Mouse (Mus musculus) urinary bladder, postnatal 25 days (tissue): ENCODE data around the gene Osbpl8.

ENCODE experiments used
- DNase-seq: peaks from one replicate; pipeline ENCODE4 v3.0.0; 2022; ENCODE audit warnings: low spot score

Gene Osbpl8

GRCm38 (mm10) chr10:111314636-111315395, 150.3 kb downstream of the Osbpl8 start:
- DNase-seq = no peak

- DNase-seq = no peak
Measured at GRCm38 (mm10) chr10:111315940-111316339, 151.4 kb downstream of the Osbpl8 start.

- DNase-seq = no peak
Measured at GRCm38 (mm10) chr10:111318021-111318420, 153.5 kb downstream of the Osbpl8 start.

- no peak for DNase-seq
Measured at GRCm38 (mm10) chr10:111318805-111319500, 154.4 kb downstream of the Osbpl8 start.

- no peak for DNase-seq
Measured at GRCm38 (mm10) chr10:111320579-111320978, 156.0 kb downstream of the Osbpl8 start.

- no peak for DNase-seq
Measured at GRCm38 (mm10) chr10:111327957-111328356, 163.4 kb downstream of the Osbpl8 start.

GRCm38 (mm10) chr10:111329326-111329725, 164.8 kb downstream of the Osbpl8 start:
- no peak for DNase-seq

- no peak for DNase-seq
Measured at GRCm38 (mm10) chr10:111334902-111335301, 170.3 kb downstream of the Osbpl8 start.

- DNase-seq = no peak
Measured at GRCm38 (mm10) chr10:111335517-111336352, 171.2 kb downstream of the Osbpl8 start.

- no peak for DNase-seq
Measured at GRCm38 (mm10) chr10:111336353-111336713, 171.8 kb downstream of the Osbpl8 start.

GRCm38 (mm10) chr10:111339296-111339695, 174.7 kb downstream of the Osbpl8 start:
- DNase-seq = no peak

- DNase-seq = no peak
Measured at GRCm38 (mm10) chr10:111341761-111342160, 177.2 kb downstream of the Osbpl8 start.

- no peak for DNase-seq
Measured at GRCm38 (mm10) chr10:111343555-111343954, 179.0 kb downstream of the Osbpl8 start.
